Mouse (Mus musculus) midbrain, postnatal 0 days (tissue): ENCODE measurements around the gene Calhm4. TPM values are rescaled to one million over a fixed set of nuclear protein-coding genes. Genes with fewer than 3 reads are reported as not detected.

ENCODE experiments used
- ATAC-seq: fragments of 200-750 bp; cut with Nextera tagmentation; 2 replicates; pipeline ENCODE4 v1.8.0; 2017; ENCODE audit warnings: moderate number of reproducible peaks, mild to moderate bottlenecking, moderate TSS enrichment, moderate library complexity; ENCODE audit not compliant: low FRiP score
- DNase-seq: peaks from one replicate; pipeline ENCODE4 v3.0.0-alpha.2; 2015; ENCODE audit warnings: low spot score
- H3K27ac ChIP-seq: fragments of 300-500 bp; sonication (generic); 2 replicates; pipeline ENCODE4 v1.5.1; 2014; ENCODE audit warnings: low read depth, mild to moderate bottlenecking, low read length, mixed read lengths
- H3K27me3 ChIP-seq: fragments of 300-500 bp; sonication (generic); 2 replicates; pipeline ENCODE4 v1.6.1; 2014; ENCODE audit warnings: low read length, control low read depth, mixed read lengths; ENCODE audit not compliant: insufficient read depth
- H3K36me3 ChIP-seq: fragments of 300-500 bp; sonication (generic); 2 replicates; pipeline ENCODE4 v1.6.1; 2014; ENCODE audit warnings: low read length, control low read depth, mixed read lengths; ENCODE audit not compliant: insufficient read depth
- H3K4me1 ChIP-seq: fragments of 300-500 bp; sonication (generic); 2 replicates; pipeline ENCODE4 v1.6.1; 2014; ENCODE audit warnings: mild to moderate bottlenecking, control low read depth, antibody characterized with exemption, low read length, mixed read lengths; ENCODE audit not compliant: insufficient read depth
- H3K4me2 ChIP-seq: fragments of 300-500 bp; sonication (generic); 2 replicates; pipeline ENCODE4 v1.6.1; 2014; ENCODE audit warnings: low read depth, mild to moderate bottlenecking, low read length, mixed read lengths; ENCODE audit not compliant: poor library complexity, severe bottlenecking
- H3K4me3 ChIP-seq: fragments of 300-500 bp; sonication (generic); 2 replicates; pipeline ENCODE4 v1.5.1; 2014; ENCODE audit warnings: low read depth, mild to moderate bottlenecking, low read length, moderate library complexity
- H3K9ac ChIP-seq: fragments of 300-500 bp; sonication (generic); replicated peaks from 2 replicates; pipeline ENCODE4 v1.6.1; 2014; ENCODE audit warnings: mild to moderate bottlenecking, low read length, moderate library complexity, mixed read lengths; ENCODE audit not compliant: poor library complexity, severe bottlenecking
- H3K9me3 ChIP-seq: fragments of 300-500 bp; sonication (generic); 2 replicates; pipeline ENCODE4 v1.6.1; 2016; ENCODE audit warnings: low read length, control low read depth
- CTCF ChIP-seq: IDR thresholded peaks from 2 replicates; pipeline ENCODE4 v1.5.1; 2016; ENCODE audit warnings: antibody characterized with exemption, mild to moderate bottlenecking
- WGBS: fragments of 180-500 bp; shearing (Covaris S2); extraction: QIAGEN DNeasy Blood & Tissue Kit; methylation state at CpG from one replicate; pipeline ENCODE4 v1.1.7; 2014; 5-methylcytosine and 5-hydroxymethylcytosine counted together
- polyA plus RNA-seq: library from polyadenylated mRNA; unstranded; fragments of >200 nt; fragmentation: Nextera tagmentation; extraction: Ambion mirVana; gene quantifications from 2 replicates; pipeline ENCODE4 v1.2.1, GENCODE M21; 2015
- total RNA-seq: library from RNA; depleted of rRNA; stranded (reverse); fragments of >200 nt; gene quantifications from 2 replicates; pipeline ENCODE4 v1.2.3, GENCODE M21; 2014; rRNA removed

The Calhm4 gene
- total RNA-seq (0.33 TPM in 1 of 2 replicates, not detected in the other), polyA plus RNA-seq (not detected in 2 replicates)

DNA sequence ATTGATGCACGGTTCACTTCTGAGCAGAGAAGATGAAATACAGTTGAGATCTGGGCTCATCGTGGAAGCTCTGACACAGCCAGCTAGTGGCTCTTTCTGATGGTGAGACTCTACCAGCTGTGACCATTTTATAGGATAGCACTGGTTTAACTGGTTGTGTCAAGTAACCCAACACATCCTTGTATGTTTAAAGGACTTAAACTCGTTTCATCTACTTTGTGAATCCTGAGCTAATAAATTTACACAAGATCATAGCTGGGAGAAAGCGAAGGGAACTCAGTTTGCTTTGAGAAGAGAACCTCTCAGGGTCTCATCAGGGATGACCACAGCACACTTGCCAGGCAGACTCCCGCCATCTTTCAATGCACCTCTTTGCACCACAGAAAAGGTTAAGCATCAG lies at the start of gene Calhm4:
Calhm4 (minus strand) TSS at position 101 of the 400 bp plus-strand sequence.
- no peaks in the 10 kb centered on the region for H3K9me3 ChIP-seq
- no peaks in the 10 kb centered on the region for H3K36me3 ChIP-seq
- no peak within 1 kb of the TSS for H3K9ac ChIP-seq
- H3K27ac ChIP-seq: no peak within 1 kb of the TSS
- no peaks in the 10 kb centered on the region for H3K4me1 ChIP-seq
- no peak within 1 kb of the TSS for H3K4me3 ChIP-seq
- TF ChIP-seq CTCF: no peak
- WGBS: 87% methylated on average over 5 of the region's 5 CpGs
- DNase-seq: no peak
- no peak for ATAC-seq
- H3K4me2 ChIP-seq: no peak within 1 kb of the TSS
- no peaks in the 10 kb centered on the region for H3K27me3 ChIP-seq

GRCm38 (mm10) chr10:34091888-34092287 lies 47.8 kb upstream of the Calhm4 start:
- ATAC-seq (no peak), DNase-seq (no peak)
- Histone ChIP-seq H3K9me3 (no peaks in the 10 kb centered on the region), H3K36me3 (no peaks in the 10 kb centered on the region), H3K4me3 (no peak overlapping the region), H3K27ac (no peak overlapping the region), H3K4me2 (no peak overlapping the region), H3K27me3 (no peaks in the 10 kb centered on the region), H3K9ac (no peak overlapping the region), H3K4me1 (no peaks in the 10 kb centered on the region)
- WGBS: 67% methylated on average over 5 of the region's 5 CpGs
- TF ChIP-seq CTCF: no peak

GRCm38 (mm10) chr10:34090481-34090880 lies 46.4 kb upstream of the Calhm4 start:
- no peaks in the 10 kb centered on the region for H3K36me3 ChIP-seq
- H3K9ac ChIP-seq: no peak overlapping the region
- ATAC-seq (no peak), DNase-seq (no peak)
- H3K4me1 ChIP-seq: no peaks in the 10 kb centered on the region
- H3K9me3 ChIP-seq: no peaks in the 10 kb centered on the region
- TF ChIP-seq CTCF: no peak
- H3K4me2 ChIP-seq: no peak overlapping the region
- 83% methylated on average over 1 of the region's 1 CpGs for WGBS
- H3K27me3 ChIP-seq: no peaks in the 10 kb centered on the region
- no peak overlapping the region for H3K27ac ChIP-seq
- H3K4me3 ChIP-seq: no peak overlapping the region

- no peak for TF ChIP-seq CTCF
- 86% methylated on average over 3 of the region's 3 CpGs for WGBS
- Histone ChIP-seq H3K9ac (no peak overlapping the region), H3K9me3 (no peaks in the 10 kb centered on the region), H3K36me3 (no peaks in the 10 kb centered on the region), H3K27me3 (no peaks in the 10 kb centered on the region), H3K4me2 (no peak overlapping the region), H3K4me3 (no peak overlapping the region), H3K27ac (no peak overlapping the region), H3K4me1 (no peaks in the 10 kb centered on the region)
- DNase-seq (no peak), ATAC-seq (no peak)
These were observed 45.4 kb upstream of the Calhm4 start for GRCm38 (mm10) chr10:34089517-34089916.

- no peak for TF ChIP-seq CTCF
- no peak overlapping the region for H3K4me2 ChIP-seq
- no peaks in the 10 kb centered on the region for H3K9me3 ChIP-seq
- no peaks in the 10 kb centered on the region for H3K36me3 ChIP-seq
- H3K27me3 ChIP-seq: no peaks in the 10 kb centered on the region
- H3K9ac ChIP-seq: no peak overlapping the region
- 90% methylated on average over 2 of the region's 2 CpGs for WGBS
- DNase-seq (no peak), ATAC-seq (no peak)
- H3K4me3 ChIP-seq: no peak overlapping the region
- H3K27ac ChIP-seq: no peak overlapping the region
- no peaks in the 10 kb centered on the region for H3K4me1 ChIP-seq
These were observed 44.4 kb upstream of the Calhm4 start for GRCm38 (mm10) chr10:34088515-34088914.

DNA sequence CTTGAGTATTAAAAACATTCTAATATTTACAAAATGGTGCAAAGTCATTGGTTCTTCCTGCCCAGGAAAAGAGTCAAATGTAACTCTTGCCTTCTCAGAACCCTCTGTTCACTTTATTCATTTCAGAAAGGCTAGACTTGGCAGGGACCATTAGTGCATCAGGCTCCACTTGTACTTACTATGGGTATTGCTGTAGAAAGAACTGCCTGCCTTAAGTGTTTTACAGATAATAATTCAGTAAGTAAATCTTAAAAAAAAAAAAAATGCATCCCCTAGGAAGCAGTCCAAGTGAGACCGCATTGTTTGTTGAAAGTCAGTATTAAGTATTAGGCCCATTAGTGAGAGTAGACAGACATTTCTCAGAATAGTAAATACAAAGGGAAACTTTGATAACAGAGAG lies 42.4 kb upstream of the Calhm4 start:
- Histone ChIP-seq H3K27ac (no peak overlapping the region), H3K27me3 (no peaks in the 10 kb centered on the region), H3K36me3 (no peaks in the 10 kb centered on the region), H3K4me3 (no peak overlapping the region), H3K4me1 (no peaks in the 10 kb centered on the region), H3K4me2 (no peak overlapping the region), H3K9ac (no peak overlapping the region), H3K9me3 (no peaks in the 10 kb centered on the region)
- 86% methylated on average over 1 of the region's 1 CpGs for WGBS
- DNase-seq (no peak), ATAC-seq (no peak)
- TF ChIP-seq CTCF: no peak
